Mouse (Mus musculus): ENCODE measurements around the gene Spata31d1b. TPM values are rescaled to one million over a fixed set of nuclear protein-coding genes. Genes with fewer than 3 reads are reported as not detected.
A peak's percentile ranks its signal among the peaks of the same experiment; 100 is the strongest.
"Not testable (repeated sequence)": the region's sequence is repeated elsewhere in the genome, so short reads cannot be mapped to it uniquely, and the experiment has no call there.

Spata31d1b gene
- total RNA-seq, 2 experiments from 2014 or later, result not detected

- no peak for ATAC-seq (replicated peaks; ENCODE audit: low FRiP score, poor library complexity, severe bottlenecking)
Measured at GRCm38 (mm10) chr13:59690576-59690975, 21.5 kb upstream of the Spata31d1b start.

GRCm38 (mm10) chr13:59691478-59691877, 20.6 kb upstream of the Spata31d1b start:
- ATAC-seq (replicated peaks; ENCODE audit: low FRiP score, poor library complexity, severe bottlenecking), result no peak

DNA sequence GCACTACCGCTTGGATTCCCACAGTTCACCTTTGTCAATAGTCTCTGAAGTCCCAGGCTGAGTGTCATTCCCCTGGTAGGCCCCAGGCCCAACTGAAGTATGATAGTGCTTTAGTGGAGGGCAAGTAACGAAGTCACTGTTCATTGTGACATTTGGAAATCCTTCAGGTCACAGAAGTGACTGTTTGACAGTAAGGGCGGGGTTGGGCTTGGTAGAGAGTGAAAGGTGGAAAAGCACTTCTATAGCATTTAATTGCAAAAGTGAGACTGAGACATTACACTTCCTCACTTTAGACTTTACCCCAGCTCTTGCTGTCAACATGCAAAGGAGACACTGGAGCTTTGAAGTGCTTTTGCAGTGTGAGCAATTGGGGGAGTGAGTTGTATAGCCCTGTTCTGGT, 18.1 kb upstream of the Spata31d1b start, which contains the start of gene 4921517D22Rik:
Gene 4921517D22Rik, minus strand, starts transcription at position 101 of the 400 bp plus-strand sequence.
- ATAC-seq (replicated peaks; ENCODE audit: low FRiP score, poor library complexity, severe bottlenecking), result no peak

GRCm38 (mm10) chr13:59695781-59696180, 16.3 kb upstream of the Spata31d1b start:
- no peak for ATAC-seq (replicated peaks; ENCODE audit: low FRiP score, poor library complexity, severe bottlenecking)

GRCm38 (mm10) chr13:59699131-59699530, 13.0 kb upstream of the Spata31d1b start:
- no peak for ATAC-seq (replicated peaks; ENCODE audit: low FRiP score, poor library complexity, severe bottlenecking)

DNA sequence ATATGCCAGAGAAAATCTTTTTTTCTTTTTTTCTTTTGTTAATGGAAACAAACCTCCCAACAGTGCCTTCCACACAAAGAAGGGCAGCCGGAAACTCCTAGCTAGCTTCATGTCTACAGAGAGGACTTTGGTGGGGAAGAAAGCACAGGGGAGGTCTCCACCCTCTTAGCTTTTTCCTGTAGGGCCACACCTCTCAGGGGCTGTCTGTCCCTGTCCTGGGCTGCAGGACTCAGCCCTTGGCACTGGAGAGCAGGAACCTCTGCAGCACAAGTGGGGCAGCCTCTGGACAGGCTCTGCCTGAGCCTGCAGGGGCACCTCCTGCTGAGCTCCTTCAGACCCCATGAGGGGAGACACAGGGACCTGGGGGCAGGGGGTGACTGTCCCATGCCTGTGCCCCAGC, 11.9 kb upstream of the Spata31d1b start:
- ATAC-seq (replicated peaks; ENCODE audit: low FRiP score, poor library complexity, severe bottlenecking), result 0 out of 2 replicates have a peak, but pooled peaks have one; percentile 28

DNA sequence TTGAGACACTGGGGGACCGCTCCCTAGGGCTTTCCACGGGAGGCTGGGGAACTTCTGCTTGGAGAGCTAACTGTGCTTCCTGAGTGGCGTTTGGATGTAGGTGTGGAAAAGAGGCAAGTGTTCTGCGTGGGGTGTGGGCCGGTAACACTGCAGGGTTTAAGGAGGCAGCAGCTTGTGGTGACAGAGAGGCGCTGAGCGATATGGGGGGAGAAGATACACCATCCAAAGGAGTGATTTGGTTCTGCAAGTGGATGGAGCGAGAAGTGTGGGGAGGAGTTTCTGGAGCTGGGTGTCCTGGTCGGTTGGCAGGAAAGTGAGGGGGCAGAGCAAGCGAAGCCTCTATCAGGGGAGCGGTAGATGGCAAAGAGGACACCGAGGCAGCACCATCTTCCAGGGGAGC, 8.6 kb upstream of the Spata31d1b start:
- ATAC-seq (replicated peaks; ENCODE audit: low FRiP score, poor library complexity, severe bottlenecking), result no peak

GRCm38 (mm10) chr13:59704562-59704961, 7.5 kb upstream of the Spata31d1b start:
- no peak for ATAC-seq (replicated peaks; ENCODE audit: low FRiP score, poor library complexity, severe bottlenecking)

- ATAC-seq (replicated peaks; ENCODE audit: low FRiP score, poor library complexity, severe bottlenecking), result no peak
Measured at GRCm38 (mm10) chr13:59710230-59710629, 1.9 kb upstream of the Spata31d1b start, which contains the start of gene Spata31d1a. Spata31d1a (minus strand) TSS chr13:59710330.

- ATAC-seq (replicated peaks; ENCODE audit: low FRiP score, poor library complexity, severe bottlenecking), result no peak
Measured at GRCm38 (mm10) chr13:59713710-59714109, 1.6 kb downstream of the Spata31d1b start.

DNA sequence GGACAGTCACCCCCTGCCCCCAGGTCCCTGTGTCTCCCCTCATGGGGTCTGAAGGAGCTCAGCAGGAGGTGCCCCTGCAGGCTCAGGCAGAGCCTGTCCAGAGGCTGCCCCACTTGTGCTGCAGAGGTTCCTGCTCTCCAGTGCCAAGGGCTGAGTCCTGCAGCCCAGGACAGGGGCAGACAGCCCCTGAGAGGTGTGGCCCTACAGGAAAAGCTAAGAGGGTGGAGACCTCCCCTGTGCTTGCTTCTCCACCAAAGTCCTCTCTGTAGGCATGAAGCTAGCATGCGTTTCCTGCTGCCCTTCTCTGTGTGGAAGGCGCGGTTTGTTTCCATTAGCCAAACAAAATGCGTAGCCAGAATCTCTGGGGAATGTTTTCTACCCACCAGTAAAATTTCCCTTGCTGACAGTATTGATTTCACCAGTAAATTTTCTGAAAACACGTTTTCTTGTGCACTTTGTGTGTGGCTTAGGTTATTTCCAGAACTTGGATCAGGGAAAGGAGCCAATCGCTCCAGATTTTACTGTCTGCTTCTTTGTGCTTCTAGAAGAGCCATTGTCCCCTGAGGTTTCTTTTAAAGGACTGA, 6.9 kb downstream of the Spata31d1b start:
- not testable (repeated sequence) for ATAC-seq (replicated peaks; ENCODE audit: low FRiP score, poor library complexity, severe bottlenecking)

DNA sequence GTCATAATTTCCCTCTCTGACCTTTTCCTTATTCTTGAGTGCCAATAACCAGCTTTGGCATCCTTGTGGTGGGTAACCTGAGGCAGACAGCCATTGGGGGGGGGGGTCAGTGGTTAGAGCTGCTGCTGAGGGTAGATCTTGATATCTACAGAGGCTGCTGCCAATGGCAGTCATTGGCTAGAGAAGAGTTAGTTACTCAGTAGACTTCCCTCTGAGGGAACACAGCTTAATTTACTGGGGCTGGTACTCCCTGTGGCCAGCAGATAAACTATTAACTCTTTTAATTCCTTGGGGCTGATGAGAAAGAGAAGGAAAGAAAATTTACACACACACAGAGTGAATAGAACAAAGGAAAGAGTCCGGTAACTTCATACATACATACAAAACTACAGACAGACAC, 7.4 kb downstream of the Spata31d1b start:
- ATAC-seq (replicated peaks; ENCODE audit: low FRiP score, poor library complexity, severe bottlenecking), result no peak

- ATAC-seq (replicated peaks; ENCODE audit: low FRiP score, poor library complexity, severe bottlenecking), result not testable (repeated sequence)
Measured at GRCm38 (mm10) chr13:59722089-59722488, 10.0 kb downstream of the Spata31d1b start.

DNA sequence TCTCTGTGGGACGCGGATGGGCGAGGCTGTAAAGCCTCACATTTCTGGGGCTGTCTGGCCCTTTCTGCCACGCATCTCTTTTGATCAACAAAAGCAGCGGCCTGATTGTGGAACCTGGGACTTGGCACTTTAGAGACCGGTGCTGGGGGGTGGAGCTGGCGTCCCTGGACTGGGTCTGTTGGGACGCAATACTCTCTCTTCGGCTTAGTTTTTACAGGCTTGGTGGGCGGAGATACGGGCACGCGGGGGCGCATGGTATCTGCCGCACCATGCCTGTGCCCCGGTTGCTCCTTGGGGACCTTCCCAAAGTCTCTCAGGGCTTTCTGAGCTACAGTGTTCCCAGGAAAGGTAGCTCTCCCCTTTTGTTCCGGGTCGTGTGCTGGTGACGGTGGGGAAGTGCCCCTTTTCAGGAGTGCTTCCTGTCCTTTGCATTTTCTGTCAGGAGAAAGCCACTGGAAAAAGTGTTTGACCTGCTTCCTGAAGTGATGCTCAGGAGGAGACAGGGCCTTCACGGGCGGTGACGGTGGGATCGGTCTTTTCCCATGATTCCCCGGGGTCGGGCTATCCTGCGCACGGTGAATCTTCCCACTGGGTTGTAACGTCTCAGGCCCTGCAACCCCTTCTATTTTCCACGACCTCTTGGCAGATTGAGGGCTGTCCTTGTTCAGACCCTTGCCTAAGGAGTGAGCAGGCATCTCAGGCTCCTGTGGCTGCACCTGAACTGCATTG, 14.2 kb downstream of the Spata31d1b start:
- no peak for ATAC-seq (replicated peaks; ENCODE audit: low FRiP score, poor library complexity, severe bottlenecking)

- peak; percentile 82 for ATAC-seq (replicated peaks; ENCODE audit: low FRiP score, poor library complexity, severe bottlenecking)
Measured at GRCm38 (mm10) chr13:59728378-59729093, 16.5 kb downstream of the Spata31d1b start.

DNA sequence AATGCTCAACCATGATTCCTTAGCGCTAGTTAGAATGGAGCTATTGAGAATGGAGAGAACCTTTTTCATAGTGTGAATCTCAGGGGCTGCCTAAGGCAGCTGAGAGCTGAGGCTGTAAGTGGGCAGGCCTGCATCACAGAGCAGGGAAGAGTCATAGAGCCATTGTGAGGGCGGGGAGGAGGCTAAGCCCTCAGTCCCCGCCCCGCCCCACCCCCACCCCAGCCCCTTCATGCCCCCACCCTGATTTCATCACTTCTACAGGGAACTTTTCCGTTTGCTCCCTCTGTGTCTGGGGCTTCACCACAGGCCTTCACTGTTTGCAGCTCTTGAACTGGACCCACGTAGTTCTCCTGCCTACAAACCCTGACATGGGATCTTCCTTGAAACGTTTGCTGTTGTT, 19.6 kb downstream of the Spata31d1b start, which contains the start of gene Spata31d1d:
Gene Spata31d1d, minus strand, starts transcription at position 101 of the 400 bp plus-strand sequence.
- ATAC-seq (replicated peaks; ENCODE audit: low FRiP score, poor library complexity, severe bottlenecking), result no peak

GRCm38 (mm10) chr13:59733936-59734335, 21.9 kb downstream of the Spata31d1b start:
- no peak for ATAC-seq (replicated peaks; ENCODE audit: low FRiP score, poor library complexity, severe bottlenecking)

DNA sequence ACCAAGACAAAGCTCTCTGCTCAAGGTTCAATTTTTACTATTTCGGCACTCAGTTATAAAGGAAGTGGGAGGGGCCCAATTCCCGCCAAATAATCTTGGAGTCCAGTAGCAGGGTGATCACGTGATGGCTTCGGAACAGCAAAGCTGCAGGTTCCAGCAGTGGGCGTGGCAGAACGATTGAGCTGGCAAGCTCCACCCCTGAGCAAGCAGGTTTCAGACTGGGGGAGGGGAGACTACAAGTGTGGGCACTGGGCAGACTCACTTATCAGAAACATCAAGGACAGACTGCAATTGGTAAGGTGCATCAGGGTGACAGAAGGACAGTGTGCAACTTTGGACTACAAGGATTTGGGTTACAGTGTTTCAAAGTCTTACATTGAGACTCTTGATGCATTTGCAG, 22.3 kb downstream of the Spata31d1b start:
- ATAC-seq (replicated peaks; ENCODE audit: low FRiP score, poor library complexity, severe bottlenecking), result not testable (repeated sequence)

GRCm38 (mm10) chr13:59735190-59735589, 23.1 kb downstream of the Spata31d1b start:
- ATAC-seq (replicated peaks; ENCODE audit: low FRiP score, poor library complexity, severe bottlenecking), result 0 out of 2 replicates have a peak, but pooled peaks have one; percentile 19

- ATAC-seq (replicated peaks; ENCODE audit: low FRiP score, poor library complexity, severe bottlenecking), result peak; percentile 72
Measured at GRCm38 (mm10) chr13:59738455-59738854, 26.4 kb downstream of the Spata31d1b start.

Data from erythroblast, adult 5-6 weeks (primary cell).